Mouse (Mus musculus): Measurements from ENCODE around the gene Prpsap2. TPM values are rescaled to one million over a fixed set of nuclear protein-coding genes. Genes with fewer than 3 reads are reported as not detected.
A peak's percentile ranks its signal among the peaks of the same experiment; 100 is the strongest.

The Prpsap2 gene
- polyA plus RNA-seq, 1 experiment from 2014 or later = 24.8 TPM

GRCm38 (mm10) chr11:61683907-61684731 is 77.8 kb downstream of the Prpsap2 start, which contains the start of gene Fam83g:
Gene Fam83g (plus strand): TSS chr11:61684091.
- H3K4me1 ChIP-seq = peaks cover 58% of the 10 kb centered on the region
- under 1% methylated on average over 76 of the region's 76 CpGs for WGBS
- peak within 1 kb of the TSS; percentile 65 for H3K4me3 ChIP-seq
- H3K27ac ChIP-seq = peak within 1 kb of the TSS; percentile 78
- peaks cover 34% of the 10 kb centered on the region for H3K27me3 ChIP-seq (ENCODE audit: insufficient read depth, poor library complexity, severe bottlenecking)
- peak; percentile 91 for DNase-seq (ENCODE audit: low spot score)
- H3K36me3 ChIP-seq = no peaks in the 10 kb centered on the region
- H3K9me3 ChIP-seq = no peaks in the 10 kb centered on the region

Other genes with a start within 250 kb of the Prpsap2 start
- gene Epn2, start 182.4 kb downstream of the Prpsap2 start, polyA plus RNA-seq (2016; fragmentation: Nextera tagmentation; extraction: Ambion mirVana) = 22.8 and 22.9 TPM in 2 replicates
- gene Grap, start 108.8 kb downstream of the Prpsap2 start, polyA plus RNA-seq (2016; fragmentation: Nextera tagmentation; extraction: Ambion mirVana) = 10.2 and 11.8 TPM in 2 replicates
- gene Fam83g, start 78.0 kb downstream of the Prpsap2 start, polyA plus RNA-seq (2016; fragmentation: Nextera tagmentation; extraction: Ambion mirVana) = 3.2 and 3.3 TPM in 2 replicates
- gene Slc5a10, start 41.3 kb downstream of the Prpsap2 start, polyA plus RNA-seq (2016; fragmentation: Nextera tagmentation; extraction: Ambion mirVana) = 0.07 TPM in 1 of 2 replicates, not detected in the other
- gene Ulk2, start 93.0 kb upstream of the Prpsap2 start, polyA plus RNA-seq (2016; fragmentation: Nextera tagmentation; extraction: Ambion mirVana) = 9.8 and 11.5 TPM in 2 replicates
- 17.3 and 17.9 TPM in 2 replicates for gene Akap10, start 168.2 kb upstream of the Prpsap2 start, polyA plus RNA-seq (2016; fragmentation: Nextera tagmentation; extraction: Ambion mirVana)
- 9.2 and 10.5 TPM in 2 replicates for gene Specc1, start 194.7 kb upstream of the Prpsap2 start, polyA plus RNA-seq (2016; fragmentation: Nextera tagmentation; extraction: Ambion mirVana)